Mouse (Mus musculus) ES-Bruce4 (cell line): ENCODE measurements around the gene Slc25a21. TPM values are rescaled to one million over a fixed set of nuclear protein-coding genes. Genes with fewer than 3 reads are reported as not detected.

Experiments
- H3K27ac ChIP-seq: 2 replicates; pipeline ENCODE4 v1.5.1; 2012; ENCODE audit warnings: low read length, inconsistent platforms; ENCODE audit not compliant: insufficient read depth
- H3K27me3 ChIP-seq: 2 replicates; pipeline ENCODE4 v1.6.1; 2012; ENCODE audit warnings: mild to moderate bottlenecking, low read length, inconsistent platforms; ENCODE audit not compliant: control insufficient read depth, poor library complexity, insufficient read depth, severe bottlenecking
- H3K36me3 ChIP-seq: 2 replicates; pipeline ENCODE4 v1.6.1; 2012; ENCODE audit warnings: inconsistent platforms, mild to moderate bottlenecking, low read length, moderate library complexity; ENCODE audit not compliant: control insufficient read depth, poor library complexity, insufficient read depth, severe bottlenecking
- H3K4me1 ChIP-seq: one replicate; pipeline ENCODE4 v1.8.1; 2011; ENCODE audit warnings: low read length; ENCODE audit not compliant: control insufficient read depth, insufficient read depth
- H3K4me3 ChIP-seq: 2 replicates; pipeline ENCODE4 v1.5.1; 2011; ENCODE audit warnings: low read depth, mild to moderate bottlenecking, low read length
- H3K9ac ChIP-seq: 2 replicates; pipeline ENCODE4 v1.6.1; 2012; ENCODE audit warnings: low read depth, mild to moderate bottlenecking, inconsistent platforms; ENCODE audit not compliant: poor library complexity, severe bottlenecking
- H3K9me3 ChIP-seq: replicated peaks from 2 replicates; pipeline ENCODE4 v1.6.1; 2012; ENCODE audit warnings: mild to moderate bottlenecking, low read length, inconsistent platforms; ENCODE audit not compliant: control insufficient read depth, poor library complexity, insufficient read depth, severe bottlenecking
- CTCF ChIP-seq: IDR thresholded peaks from one replicate; pipeline ENCODE4 v1.8.1; 2011; ENCODE audit warnings: low read depth, low read length
- EP300 ChIP-seq: IDR thresholded peaks from 2 replicates; pipeline ENCODE4 v1.6.1; 2011; ENCODE audit warnings: low read depth, low read length; ENCODE audit not compliant: insufficient read depth
- POLR2A ChIP-seq: IDR thresholded peaks from one replicate; pipeline ENCODE4 v1.8.1; 2011; ENCODE audit warnings: low read length; ENCODE audit not compliant: insufficient read depth
- polyA plus RNA-seq: library from polyadenylated mRNA; stranded (reverse); fragments of >200 nt; gene quantifications from 2 replicates; pipeline ENCODE4 v1.2.4, GENCODE M21; 2011; ENCODE audit warnings: low read depth; ENCODE audit not compliant: missing spikeins, insufficient read depth, insufficient read length

Slc25a21 gene
- polyA plus RNA-seq, 1 experiment, result not detected

DNA sequence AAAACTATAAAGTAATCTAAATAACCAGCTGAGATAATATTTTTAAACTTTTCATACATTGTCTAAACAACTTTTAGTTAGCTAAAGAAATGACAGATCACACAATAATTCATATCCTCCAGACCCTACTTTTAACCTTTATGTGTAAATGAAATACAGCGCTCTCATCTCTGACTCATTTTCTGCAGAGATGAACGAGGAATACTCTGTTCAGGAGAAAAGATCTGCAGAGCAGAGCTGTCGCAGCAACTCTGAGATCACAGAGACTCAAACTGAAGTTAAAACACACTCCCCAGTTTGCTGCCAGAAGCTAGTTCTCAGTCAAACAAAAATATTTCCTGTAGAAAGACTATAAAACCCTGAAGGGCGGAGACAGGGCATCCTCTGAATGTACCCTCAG, 177.5 kb downstream of the Slc25a21 start:
- no peak overlapping the region for H3K27ac ChIP-seq
- H3K36me3 ChIP-seq, result no peaks in the 10 kb centered on the region
- no peak for TF ChIP-seq EP300
- TF ChIP-seq POLR2A, result no peak
- no peak for TF ChIP-seq CTCF
- no peak overlapping the region for H3K4me3 ChIP-seq
- no peaks in the 10 kb centered on the region for H3K4me1 ChIP-seq
- no peaks in the 10 kb centered on the region for H3K9me3 ChIP-seq
- no peak overlapping the region for H3K9ac ChIP-seq
- H3K27me3 ChIP-seq, result no peaks in the 10 kb centered on the region

GRCm38 (mm10) chr12:57016845-57017244, 180.4 kb downstream of the Slc25a21 start:
- H3K9me3 ChIP-seq, result no peaks in the 10 kb centered on the region
- no peak for TF ChIP-seq CTCF
- no peak for TF ChIP-seq POLR2A
- TF ChIP-seq EP300, result no peak

GRCm38 (mm10) chr12:57016324-57016723, 180.9 kb downstream of the Slc25a21 start:
- Histone ChIP-seq H3K4me3 (no peak overlapping the region), H3K4me1 (no peaks in the 10 kb centered on the region), H3K27ac (no peak overlapping the region), H3K9me3 (no peaks in the 10 kb centered on the region), H3K27me3 (no peaks in the 10 kb centered on the region), H3K9ac (no peak overlapping the region), H3K36me3 (no peaks in the 10 kb centered on the region)
- TF ChIP-seq CTCF, result no peak
- no peak for TF ChIP-seq EP300
- TF ChIP-seq POLR2A, result no peak

More at GRCm38 (mm10) chr12:57016845-57017244, 180.4 kb downstream of the Slc25a21 start:
- Histone ChIP-seq H3K36me3 (no peaks in the 10 kb centered on the region), H3K27me3 (no peaks in the 10 kb centered on the region), H3K9ac (no peak overlapping the region), H3K27ac (no peak overlapping the region), H3K4me1 (no peaks in the 10 kb centered on the region), H3K4me3 (no peak overlapping the region)

DNA sequence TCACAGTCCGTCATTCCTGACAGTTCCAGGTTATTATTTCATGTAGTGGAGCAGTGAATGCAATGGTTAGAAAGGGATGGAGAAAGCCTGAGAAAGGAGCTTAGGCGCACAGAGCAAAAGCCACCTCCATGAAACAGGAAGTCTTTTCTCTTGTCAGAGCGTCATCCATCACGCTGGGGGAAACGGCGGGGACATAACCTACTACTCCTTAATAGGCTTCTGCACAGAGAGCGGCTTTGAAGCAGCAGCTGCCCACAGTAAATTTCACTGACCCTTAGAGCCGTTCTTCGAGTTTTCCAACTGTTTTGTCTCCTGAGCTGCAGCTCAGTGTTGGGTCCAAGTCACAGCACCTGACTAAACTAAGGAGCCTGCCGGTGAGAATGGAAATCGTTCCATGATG, 188.3 kb downstream of the Slc25a21 start:
- no peak for TF ChIP-seq EP300
- TF ChIP-seq POLR2A, result no peak
- TF ChIP-seq CTCF, result no peak

DNA sequence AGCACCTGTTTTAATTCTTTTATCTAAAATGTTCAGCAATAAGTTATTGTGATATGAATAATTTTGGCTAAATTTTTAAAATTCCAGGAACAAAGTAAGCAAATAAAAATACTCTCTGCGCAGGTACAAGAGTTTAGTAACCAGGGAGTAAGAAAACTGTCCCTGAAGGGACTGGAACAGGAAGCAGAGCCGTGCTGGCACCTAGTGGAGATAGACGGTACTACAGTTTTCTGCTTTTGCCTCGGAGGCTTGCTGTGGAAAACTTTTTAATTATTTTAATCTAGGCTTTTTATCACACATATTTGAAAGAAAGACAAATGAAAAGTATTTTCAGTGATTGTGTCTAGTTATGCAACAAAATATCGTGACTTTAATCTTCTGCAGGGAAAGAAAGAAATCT, 211.2 kb downstream of the Slc25a21 start:
- H3K9me3 ChIP-seq, result no peaks in the 10 kb centered on the region
- H3K4me1 ChIP-seq, result no peaks in the 10 kb centered on the region
- H3K27ac ChIP-seq, result no peak overlapping the region
- TF ChIP-seq CTCF (peak; percentile 53), POLR2A (no peak), EP300 (no peak)
- no peaks in the 10 kb centered on the region for H3K27me3 ChIP-seq
- H3K36me3 ChIP-seq, result no peaks in the 10 kb centered on the region
- no peak overlapping the region for H3K9ac ChIP-seq
- no peak overlapping the region for H3K4me3 ChIP-seq

More for the DNA sequence above, 188.3 kb downstream of the Slc25a21 start:
- H3K27ac ChIP-seq, result no peak overlapping the region
- no peak overlapping the region for H3K9ac ChIP-seq
- no peaks in the 10 kb centered on the region for H3K27me3 ChIP-seq
- H3K9me3 ChIP-seq, result no peaks in the 10 kb centered on the region
- H3K4me3 ChIP-seq, result no peak overlapping the region
- no peaks in the 10 kb centered on the region for H3K4me1 ChIP-seq
- H3K36me3 ChIP-seq, result no peaks in the 10 kb centered on the region

DNA sequence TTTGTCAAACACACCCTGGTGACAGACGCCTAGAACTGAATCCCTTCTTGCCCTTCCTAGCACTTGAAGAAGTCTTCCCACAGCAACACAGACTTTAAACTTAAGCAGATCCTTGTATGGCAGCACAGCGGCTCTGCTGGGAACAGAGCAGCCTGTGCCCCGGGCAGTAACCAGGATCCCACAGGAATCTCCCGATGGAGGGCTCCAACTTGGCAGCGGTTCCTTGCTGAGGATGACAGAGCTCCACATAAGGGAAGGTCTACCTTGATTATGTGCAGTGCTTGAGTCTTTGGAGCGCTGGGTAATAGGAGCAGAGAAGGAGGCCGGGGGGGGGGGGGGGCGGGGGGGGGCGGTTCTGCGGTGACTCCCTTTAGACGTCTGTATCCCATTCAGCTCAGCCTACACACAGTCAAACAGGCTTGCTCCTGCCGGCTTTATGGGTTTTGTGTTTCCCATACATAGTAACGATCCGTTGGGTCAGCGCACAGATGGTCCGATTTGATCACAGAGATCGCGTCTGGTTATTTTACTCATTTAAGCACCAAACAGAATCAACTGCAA, 215.1 kb downstream of the Slc25a21 start:
- H3K36me3 ChIP-seq, result no peaks in the 10 kb centered on the region
- no peak overlapping the region for H3K4me3 ChIP-seq
- no peaks in the 10 kb centered on the region for H3K9me3 ChIP-seq
- no peaks in the 10 kb centered on the region for H3K4me1 ChIP-seq
- H3K27ac ChIP-seq, result no peak overlapping the region
- TF ChIP-seq EP300 (no peak), CTCF (no peak), POLR2A (no peak)
- no peaks in the 10 kb centered on the region for H3K27me3 ChIP-seq
- H3K9ac ChIP-seq, result no peak overlapping the region
